17 mouse cellular contexts compared by ENCODE assay signal in the genomic region with DNA sequence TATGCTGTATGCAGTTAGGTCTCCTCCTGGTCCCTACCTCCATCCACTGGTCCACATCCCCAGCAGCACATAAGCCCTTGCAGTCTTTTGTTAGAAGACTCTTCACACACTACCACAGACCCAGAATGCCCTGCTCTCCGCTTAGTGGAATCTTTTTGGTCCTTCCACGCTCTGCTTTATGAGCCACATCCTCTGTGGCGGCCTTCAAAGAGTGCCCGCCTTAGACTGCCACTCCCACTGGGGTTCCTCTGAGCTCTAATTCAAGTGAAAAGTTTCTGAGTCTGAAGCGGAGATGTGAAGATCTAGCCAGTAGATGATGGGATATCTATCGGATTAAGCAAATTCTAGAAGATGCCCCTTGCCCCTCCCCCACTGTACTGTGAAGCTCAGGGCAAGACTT. TPM values are rescaled to one million over a fixed set of nuclear protein-coding genes. Genes with fewer than 3 reads are reported as not detected.
A peak's percentile ranks its signal among the peaks of the same experiment; 100 is the strongest.
DNase-seq lines count a peak whose midpoint lies in the region; ATAC-seq and TF ChIP-seq lines count a peak whose summit lies in the region.
"Had no signal": no experiment of that assay in that cellular context is flagged by ENCODE, and none has a peak within 500 bp of the region (broad histone marks: within the 10 kb centered on the region; RNA-seq: fewer than 3 reads in every experiment).

No protein-coding gene starts in this region.

- WGBS in lung, embryonic 16.5 days, result 71% methylated on average over 6 of the region's 6 CpGs
- WGBS in hindbrain, embryonic 13.5 days, result 84% methylated on average over 6 of the region's 6 CpGs

- peak; percentile 14; the same call in 1 of the 2 replicates for ATAC-seq in lung, embryonic 16.5 days (ENCODE audit: low read depth)
- no peak for ATAC-seq in megakaryocyte progenitor cell, adult 5-6 weeks (replicated peaks; ENCODE audit: poor library complexity)
- no peak for ATAC-seq in hindbrain, embryonic 13.5 days (ENCODE audit: low FRiP score)
- ATAC-seq: forebrain, embryonic 13.5 days; midbrain, embryonic 16.5 days had no signal

- no peaks in the 10 kb centered on the region for H3K36me3 ChIP-seq in lung, embryonic 16.5 days (ENCODE audit: control insufficient read depth, insufficient read depth, low read length)
- H3K36me3 ChIP-seq in ES-E14 (ENCODE audit: control insufficient read depth, insufficient read depth, low read length, poor library complexity, severe bottlenecking), result no peaks in the 10 kb centered on the region
- H3K36me3 ChIP-seq in hindbrain, embryonic 13.5 days, result no peaks in the 10 kb centered on the region
- H3K36me3 ChIP-seq: embryonic facial prominence, embryonic 10.5 days had no signal

- H3K27me3 ChIP-seq in lung, embryonic 16.5 days (ENCODE audit: control insufficient read depth, insufficient read depth, low read depth, low read length), result no peaks in the 10 kb centered on the region
- 0 out of 2 replicates have a peak, but pooled peaks cover 3% of the 10 kb centered on the region for H3K27me3 ChIP-seq in hindbrain, embryonic 13.5 days
- H3K27me3 ChIP-seq: forebrain, embryonic 13.5 days had no signal

- H3K27ac ChIP-seq in lung, embryonic 16.5 days (ENCODE audit: low read length), result no peak overlapping the region
- peak overlapping the region; percentile 56 for H3K27ac ChIP-seq in ES-E14 (ENCODE audit: insufficient read depth, low read depth, low read length, poor library complexity, severe bottlenecking)
- no peak overlapping the region for H3K27ac ChIP-seq in hindbrain, embryonic 13.5 days
- H3K27ac ChIP-seq: embryonic facial prominence, embryonic 10.5 days; forebrain, embryonic 13.5 days; hindbrain, embryonic 14.5 days had no signal

- H3K4me3 ChIP-seq in lung, embryonic 16.5 days (ENCODE audit: low read length), result no peak overlapping the region
- 0 out of 4 replicates have a peak overlapping the region, but pooled peaks of 1 of the 2 experiments have one; percentile 2 for H3K4me3 ChIP-seq in ES-E14 (ENCODE audit: insufficient read depth in 1 of 2, low read depth in 1 of 2, low read length in 2 of 2, poor library complexity in 1 of 2, severe bottlenecking in 1 of 2)
- no peak overlapping the region for H3K4me3 ChIP-seq in hindbrain, embryonic 13.5 days
- H3K4me3 ChIP-seq: embryonic facial prominence, embryonic 10.5 days; forebrain, embryonic 13.5 days had no signal

- in situ Hi-C loops in ES-E14 (cut with MboI; ENCODE audit: low sequenced_read_pairs in 2 of 2, unreplicated experiment in 2 of 2), result no loop called here

- no peak overlapping the region for H3K4me2 ChIP-seq in lung, embryonic 16.5 days (ENCODE audit: low read depth, low read length)
- no peak overlapping the region for H3K4me2 ChIP-seq in hindbrain, embryonic 13.5 days
- H3K4me2 ChIP-seq: forebrain, embryonic 13.5 days; hindbrain, embryonic 14.5 days had no signal

- H3K9ac ChIP-seq in lung, embryonic 16.5 days (ENCODE audit: low read length), result no peak overlapping the region
- peak overlapping the region; percentile 51; the same call in 1 of the 2 replicates for H3K9ac ChIP-seq in ES-E14 (ENCODE audit: insufficient read depth, low read depth, low read length, poor library complexity, severe bottlenecking)
- no peak overlapping the region for H3K9ac ChIP-seq in hindbrain, embryonic 13.5 days
- H3K9ac ChIP-seq: forebrain, embryonic 13.5 days; hindbrain, embryonic 14.5 days had no signal

- no peaks in the 10 kb centered on the region for H3K9me3 ChIP-seq in lung, embryonic 16.5 days (ENCODE audit: control insufficient read depth, low read length)
- H3K9me3 ChIP-seq in ES-E14 (ENCODE audit: control insufficient read depth, insufficient read depth, low read depth, low read length), result no peaks in the 10 kb centered on the region
- H3K9me3 ChIP-seq in hindbrain, embryonic 13.5 days, result no peaks in the 10 kb centered on the region
- H3K9me3 ChIP-seq: embryonic facial prominence, embryonic 10.5 days; forebrain, embryonic 13.5 days had no signal

- peaks cover 5% of the 10 kb centered on the region for H3K4me1 ChIP-seq in lung, embryonic 16.5 days (replicated peaks; ENCODE audit: control insufficient read depth, insufficient read depth, low read length)
- H3K4me1 ChIP-seq in ES-E14 (ENCODE audit: control insufficient read depth in 2 of 2, insufficient read depth in 2 of 2, low read length in 2 of 2, poor library complexity in 1 of 2), result peaks cover 17 to 32% of the 10 kb centered on the region in 2 experiments
- H3K4me1 ChIP-seq in hindbrain, embryonic 13.5 days (replicated peaks), result peaks cover 10% of the 10 kb centered on the region

- DNase-seq in lung, postnatal 14 days, result no peak
- no peak for DNase-seq in ES-E14 (ENCODE audit: low read depth, low spot score)
- peak; percentile 53 to 74 for DNase-seq in thymus, adult 18-20 months
- DNase-seq in retina, embryonic 14.5 days (ENCODE audit: low spot score), result no peak
- DNase-seq: adrenal gland, postnatal 10 days; cerebellum, adult 11-12 months; cerebellum, postnatal 36 days; gastrocnemius, postnatal 14 days; kidney, adult 9 months; right cerebral cortex, postnatal 14 days had no signal

TF ChIP-seq in ES-E14, 5 proteins besides CTCF, POLR2A, EP300 and RAD21:
- no peak for TF ChIP-seq MAFK (IDR thresholded peaks at IDR 0.05; ENCODE audit: insufficient read depth, low read depth, low read length)
- TF ChIP-seq ZNF384 (IDR thresholded peaks at IDR 0.05; ENCODE audit: low read depth, low read length), result no peak
- no peak for TF ChIP-seq CHD2 (IDR thresholded peaks at IDR 0.05; ENCODE audit: low read depth, low read length)
- no peak for TF ChIP-seq HCFC1 (IDR thresholded peaks at IDR 0.05; ENCODE audit: borderline replicate concordance, insufficient read depth, low read length)
- no peak for TF ChIP-seq ZC3H11A (IDR thresholded peaks at IDR 0.05; ENCODE audit: borderline replicate concordance, low read depth, low read length)

RNA-seq across cellular contexts. Expression of gene Zfp281, which starts 47.9 kb away (rescaled TPM):
- 19.1 and 22.1 TPM in 2 replicates for polyA plus RNA-seq in lung, embryonic 16.5 days (2015; fragmentation: Nextera tagmentation; extraction: Ambion mirVana)
- total RNA-seq in ES-E14 (2012; rRNA removed), result 65.0 and 65.5 TPM in 2 replicates
- 23.7 and 25.4 TPM in 2 replicates for total RNA-seq in megakaryocyte progenitor cell, adult 5-6 weeks (2015)
- 18.9 and 20.5 TPM in 2 replicates for total RNA-seq in megakaryocyte progenitor cell, adult 5-6 weeks (2017)
- 25.0 and 25.6 TPM in 2 replicates for polyA plus RNA-seq in hindbrain, embryonic 13.5 days (2015; fragmentation: Nextera tagmentation; extraction: Ambion mirVana)

Comparison
In these comparisons a context has a peak if more than half of its experiments do, and no peak if none do; other contexts are left out.
1. DNase-seq: peak in thymus, adult 18-20 months (2 of 2); none in lung, postnatal 14 days (single experiment), ES-E14 (single experiment) and retina, embryonic 14.5 days (single experiment).